Mouse (Mus musculus) liver, embryonic 16.5 days (tissue): ENCODE results near the gene Sub1. TPM values are rescaled to one million over a fixed set of nuclear protein-coding genes. Genes with fewer than 3 reads are reported as not detected.

ENCODE experiments used
- ATAC-seq: fragments of 200-750 bp; cut with Nextera tagmentation; 2 replicates; pipeline ENCODE4 v1.8.0; 2017; ENCODE audit warnings: low read depth, mild to moderate bottlenecking, moderate number of reproducible peaks, moderate library complexity
- H3K27ac ChIP-seq: fragments of 300-500 bp; sonication (generic); 2 replicates; pipeline ENCODE4 v1.5.1; 2014; ENCODE audit warnings: mild to moderate bottlenecking, low read length
- H3K27me3 ChIP-seq: fragments of 300-500 bp; sonication (generic); 2 replicates; pipeline ENCODE4 v1.6.1; 2014; ENCODE audit warnings: low read depth, low read length, mixed read lengths; ENCODE audit not compliant: control insufficient read depth, insufficient read depth
- H3K36me3 ChIP-seq: fragments of 300-500 bp; sonication (generic); 2 replicates; pipeline ENCODE4 v1.6.1; 2014; ENCODE audit warnings: mild to moderate bottlenecking; ENCODE audit not compliant: control insufficient read depth, insufficient read depth
- H3K4me1 ChIP-seq: fragments of 300-500 bp; sonication (generic); 2 replicates; pipeline ENCODE4 v1.6.1; 2014; ENCODE audit warnings: low read depth, low read length, mixed read lengths; ENCODE audit not compliant: control insufficient read depth
- H3K4me2 ChIP-seq: fragments of 300-500 bp; sonication (generic); 2 replicates; pipeline ENCODE4 v1.6.1; 2014; ENCODE audit warnings: low read depth, low read length, mixed read lengths
- H3K4me3 ChIP-seq: fragments of 300-500 bp; sonication (generic); 2 replicates; pipeline ENCODE4 v1.5.1; 2014; ENCODE audit warnings: low read depth, mild to moderate bottlenecking, low read length
- H3K9ac ChIP-seq: fragments of 300-500 bp; sonication (generic); 2 replicates; pipeline ENCODE4 v1.6.1; 2014; ENCODE audit warnings: low read depth, low read length
- H3K9me3 ChIP-seq: fragments of 300-500 bp; sonication (generic); replicated peaks from 2 replicates; pipeline ENCODE4 v1.6.1; 2016; ENCODE audit warnings: low read length; ENCODE audit not compliant: control insufficient read depth
- WGBS: fragments of 180-500 bp; shearing (Covaris S2); extraction: QIAGEN DNeasy Blood & Tissue Kit; methylation state at CpG from one replicate; pipeline ENCODE4 v1.1.7; 2014; ENCODE audit not compliant: insufficient replicate concordance; 5-methylcytosine and 5-hydroxymethylcytosine counted together
- polyA plus RNA-seq: library from polyadenylated mRNA; unstranded; fragments of >200 nt; fragmentation: Nextera tagmentation; extraction: Ambion mirVana; gene quantifications from 2 replicates; pipeline ENCODE4 v1.2.1, GENCODE M21; 2015

The Sub1 gene
- polyA plus RNA-seq, 1 experiment from 2014 or later, result 206 TPM

GRCm38 (mm10) chr15:12017700-12018427 lies 21.1 kb upstream of the Sub1 start:
- WGBS, result 45% methylated on average over 13 of the region's 13 CpGs
- no peak for ATAC-seq
- Histone ChIP-seq H3K9me3 (no peaks in the 10 kb centered on the region), H3K4me2 (no peak overlapping the region), H3K27ac (no peak overlapping the region), H3K9ac (no peak overlapping the region), H3K4me3 (no peak overlapping the region), H3K4me1 (no peaks in the 10 kb centered on the region), H3K36me3 (no peaks in the 10 kb centered on the region), H3K27me3 (no peaks in the 10 kb centered on the region)

GRCm38 (mm10) chr15:12014197-12014905 lies 17.6 kb upstream of the Sub1 start:
- ATAC-seq, result no peak
- no peaks in the 10 kb centered on the region for H3K9me3 ChIP-seq
- no peak overlapping the region for H3K4me2 ChIP-seq
- H3K27me3 ChIP-seq, result no peaks in the 10 kb centered on the region; the same call in 1 of the 2 replicates
- no peak overlapping the region for H3K9ac ChIP-seq
- WGBS, result 33% methylated on average over 5 of the region's 5 CpGs
- H3K27ac ChIP-seq, result no peak overlapping the region
- no peaks in the 10 kb centered on the region for H3K36me3 ChIP-seq
- H3K4me1 ChIP-seq, result no peaks in the 10 kb centered on the region; the same call in none of the 2 replicates
- H3K4me3 ChIP-seq, result no peak overlapping the region

- Histone ChIP-seq H3K27ac (no peak overlapping the region), H3K27me3 (no peaks in the 10 kb centered on the region; the same call in 1 of the 2 replicates), H3K4me1 (no peaks in the 10 kb centered on the region; the same call in none of the 2 replicates), H3K36me3 (no peaks in the 10 kb centered on the region), H3K4me2 (no peak overlapping the region), H3K4me3 (no peak overlapping the region), H3K9ac (no peak overlapping the region), H3K9me3 (no peaks in the 10 kb centered on the region)
- ATAC-seq, result no peak
- 30% methylated on average over 6 of the region's 6 CpGs for WGBS
Measured at GRCm38 (mm10) chr15:12013532-12014196, 16.9 kb upstream of the Sub1 start.

- H3K4me3 ChIP-seq, result peak overlapping the region; percentile 33
- WGBS, result 12% methylated on average over 18 of the region's 18 CpGs
- no peak overlapping the region for H3K9ac ChIP-seq
- ATAC-seq, result no peak
- peak overlapping the region; percentile 42 for H3K4me2 ChIP-seq
- no peaks in the 10 kb centered on the region; the same call in 1 of the 2 replicates for H3K27me3 ChIP-seq
- H3K9me3 ChIP-seq, result no peaks in the 10 kb centered on the region
- no peak overlapping the region for H3K27ac ChIP-seq
- no peaks in the 10 kb centered on the region; the same call in none of the 2 replicates for H3K4me1 ChIP-seq
- no peaks in the 10 kb centered on the region for H3K36me3 ChIP-seq
Measured at GRCm38 (mm10) chr15:12010602-12011044, 13.8 kb upstream of the Sub1 start.

- no peak overlapping the region for H3K27ac ChIP-seq
- no peaks in the 10 kb centered on the region; the same call in 1 of the 2 replicates for H3K27me3 ChIP-seq
- no peak for ATAC-seq
- H3K4me2 ChIP-seq, result peak overlapping the region; percentile 42
- no peak overlapping the region for H3K9ac ChIP-seq
- peak overlapping the region; percentile 33 for H3K4me3 ChIP-seq
- 28% methylated on average over 22 of the region's 23 CpGs for WGBS
- no peaks in the 10 kb centered on the region for H3K9me3 ChIP-seq
- H3K36me3 ChIP-seq, result no peaks in the 10 kb centered on the region
- no peaks in the 10 kb centered on the region; the same call in none of the 2 replicates for H3K4me1 ChIP-seq
Measured at GRCm38 (mm10) chr15:12009712-12010601, 13.2 kb upstream of the Sub1 start.

GRCm38 (mm10) chr15:12008894-12009293 lies 12.1 kb upstream of the Sub1 start:
- no peak overlapping the region for H3K9ac ChIP-seq
- WGBS, result 40% methylated on average over 5 of the region's 5 CpGs
- no peaks in the 10 kb centered on the region; the same call in none of the 2 replicates for H3K4me1 ChIP-seq
- no peaks in the 10 kb centered on the region for H3K9me3 ChIP-seq
- H3K36me3 ChIP-seq, result no peaks in the 10 kb centered on the region
- ATAC-seq, result no peak
- H3K27me3 ChIP-seq, result no peaks in the 10 kb centered on the region; the same call in 1 of the 2 replicates
- H3K4me3 ChIP-seq, result no peak overlapping the region
- H3K27ac ChIP-seq, result no peak overlapping the region
- no peak overlapping the region for H3K4me2 ChIP-seq

- H3K36me3 ChIP-seq, result no peaks in the 10 kb centered on the region
- H3K4me3 ChIP-seq, result no peak overlapping the region
- WGBS, result 36% methylated on average over 13 of the region's 13 CpGs
- no peak overlapping the region for H3K9ac ChIP-seq
- no peak overlapping the region for H3K27ac ChIP-seq
- no peaks in the 10 kb centered on the region; the same call in 1 of the 2 replicates for H3K27me3 ChIP-seq
- no peaks in the 10 kb centered on the region; the same call in none of the 2 replicates for H3K4me1 ChIP-seq
- no peak overlapping the region for H3K4me2 ChIP-seq
- H3K9me3 ChIP-seq, result no peaks in the 10 kb centered on the region
- no peak for ATAC-seq
Measured at GRCm38 (mm10) chr15:12007971-12008800, 11.4 kb upstream of the Sub1 start.
